ENCODE assay signal across 11 mouse cellular contexts in the genomic region with DNA sequence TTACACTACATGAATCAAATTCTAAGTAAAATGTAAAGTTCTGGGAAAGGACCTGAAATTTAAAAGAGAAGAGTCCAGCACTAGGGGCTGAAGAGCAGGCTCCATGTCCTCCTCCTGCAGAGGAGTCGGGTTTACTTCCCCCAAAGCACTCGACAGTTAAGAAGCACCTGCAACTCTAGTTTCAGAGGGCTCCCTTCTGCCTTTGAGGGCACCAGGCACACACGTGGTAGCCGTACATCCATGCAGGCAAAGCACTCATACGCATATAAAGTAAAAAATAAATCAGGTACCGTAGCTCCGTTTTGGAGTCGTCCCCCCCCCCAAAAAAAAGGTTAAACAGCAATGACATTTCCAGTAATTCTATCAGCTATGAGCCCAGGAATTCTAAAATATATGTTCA.
"Had no signal": no experiment of that assay in that cellular context is flagged by ENCODE, and none has a peak within 500 bp of the region (broad histone marks: within the 10 kb centered on the region; RNA-seq: fewer than 3 reads in every experiment).

No protein-coding gene starts in this region.

- ATAC-seq: intestine, embryonic 16.5 days; liver, embryonic 12.5 days; midbrain, embryonic 16.5 days had no signal

- H3K4me2 ChIP-seq: liver, embryonic 12.5 days; lung, embryonic 15.5 days; midbrain, embryonic 12.5 days had no signal

- DNase-seq: kidney, adult 8-10 months; kidney, postnatal 25 days; layer of hippocampus, adult 9-11 months; lung, postnatal 36 days; right cerebral cortex, postnatal 14 days had no signal

- H3K4me3 ChIP-seq: limb, embryonic 10.5 days; liver, embryonic 12.5 days; lung, embryonic 15.5 days; midbrain, embryonic 12.5 days had no signal

- H3K27ac ChIP-seq: limb, embryonic 10.5 days; liver, embryonic 12.5 days; lung, embryonic 15.5 days; midbrain, embryonic 12.5 days had no signal

- H3K27me3 ChIP-seq: liver, embryonic 12.5 days; lung, embryonic 15.5 days; midbrain, embryonic 12.5 days had no signal

- H3K9ac ChIP-seq: liver, embryonic 12.5 days; lung, embryonic 15.5 days; midbrain, embryonic 12.5 days had no signal

- H3K9me3 ChIP-seq: limb, embryonic 10.5 days; liver, embryonic 12.5 days; lung, embryonic 15.5 days; midbrain, embryonic 12.5 days had no signal
